Mouse (Mus musculus) urinary bladder, postnatal 36 days (tissue): Measurements from ENCODE around the gene Exoc1.

Experiments
- DNase-seq, 2 experiments: peaks; one replicate each; pipeline ENCODE4 v3.0.0; 2022; ENCODE audit warnings: low spot score in 2 of 2, mixed read lengths in 1 of 2

The Exoc1 gene

DNA sequence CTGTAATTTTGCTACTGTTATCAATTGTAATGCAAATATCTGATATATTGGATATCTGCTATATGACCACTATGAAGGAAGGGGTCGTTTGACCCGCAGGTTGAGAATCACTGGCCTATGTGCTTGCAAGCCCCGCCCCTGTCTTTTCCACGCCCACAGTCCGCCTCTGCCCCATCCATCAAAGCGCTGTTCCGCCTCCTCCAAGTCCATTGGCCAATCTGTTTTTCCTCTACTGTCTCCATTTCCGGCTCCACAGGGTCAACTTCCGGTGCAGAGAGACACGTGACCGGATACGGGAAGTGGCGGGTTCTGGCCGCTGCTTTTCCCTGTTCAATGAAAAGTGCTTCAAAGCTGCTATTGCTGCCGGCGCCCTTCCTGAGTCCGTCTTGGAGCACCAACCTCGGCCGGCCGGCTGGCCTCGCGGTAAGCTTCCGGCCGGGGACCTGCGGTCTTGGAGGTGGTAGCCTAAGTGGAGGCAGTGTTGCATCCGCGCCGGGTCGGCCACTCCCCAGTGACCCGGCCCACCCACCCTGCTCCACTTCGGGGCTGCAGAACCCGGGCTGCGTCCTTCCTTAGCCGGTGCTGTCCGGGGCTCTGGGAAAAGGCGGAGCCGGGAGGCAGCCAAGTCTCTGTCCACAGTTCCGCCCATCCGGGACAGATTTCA lies at the start of gene Exoc1:
Gene Exoc1 (plus strand): TSS at position 272 of the 664 bp plus-strand sequence.
- DNase-seq, result peak; percentile 89 to 94

DNA sequence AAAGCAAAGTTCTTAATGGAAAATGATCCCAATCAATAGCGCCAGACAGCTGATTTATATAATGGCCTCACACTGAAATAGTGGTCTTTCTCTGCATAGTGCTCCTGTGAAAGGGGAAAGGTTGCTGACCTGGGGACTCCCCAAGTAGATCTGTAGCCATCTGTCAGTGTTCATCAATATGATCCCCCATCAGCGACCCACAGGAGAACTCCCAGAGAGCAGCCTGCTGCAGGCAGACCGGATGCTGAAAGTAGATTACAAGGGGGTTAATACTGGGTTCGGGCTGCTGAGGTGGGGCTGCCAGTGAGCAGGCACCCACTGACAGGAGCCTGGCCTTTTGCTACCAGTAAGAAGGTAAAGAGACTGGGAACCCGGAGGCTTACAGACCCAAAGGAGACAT lies 45.3 kb upstream of the Exoc1 start, which contains the start of gene Gm7271:
Gene Gm7271 (plus strand): TSS at position 230 of the 400 bp plus-strand sequence.
- DNase-seq, result no peak

DNA sequence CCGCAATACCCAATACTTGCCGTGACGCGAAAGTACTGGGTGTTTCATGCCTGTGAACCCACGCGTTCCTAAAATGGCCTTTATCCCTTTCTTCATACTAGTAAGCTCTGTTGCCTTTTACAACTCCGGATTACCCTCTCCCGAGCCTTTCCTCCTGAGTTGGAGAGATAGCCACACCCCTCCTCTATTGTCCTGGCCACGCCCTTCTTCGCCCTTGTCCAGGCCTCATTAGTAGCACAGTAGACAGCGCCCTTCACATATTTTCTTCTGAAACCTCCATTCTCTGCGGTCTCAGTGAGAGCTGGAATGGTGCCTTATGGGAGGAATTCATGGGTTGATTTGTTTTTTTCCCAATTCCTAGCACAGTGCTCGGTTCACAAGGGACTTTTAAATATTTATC lies 34.0 kb upstream of the Exoc1 start:
- DNase-seq, result no peak

DNA sequence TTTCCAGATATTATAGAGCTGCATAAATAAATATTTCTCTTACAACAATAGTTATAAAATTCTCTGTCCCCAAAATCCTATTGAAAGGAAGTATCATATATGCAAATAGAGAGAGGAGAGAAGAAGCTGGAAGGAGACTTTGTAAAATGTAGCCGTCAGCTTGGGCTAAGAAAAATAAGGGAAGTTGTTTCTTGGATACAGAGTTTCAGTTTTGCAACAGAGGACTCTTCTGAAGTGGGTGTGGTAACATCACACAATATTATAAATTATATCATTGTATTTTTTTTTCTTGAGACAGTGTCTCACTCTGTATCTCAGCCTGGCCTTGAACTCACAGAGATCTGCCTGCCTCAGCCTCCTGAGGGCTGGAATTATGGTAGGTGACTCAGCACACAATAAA lies 6.7 kb upstream of the Exoc1 start:
- DNase-seq, result no peak

DNA sequence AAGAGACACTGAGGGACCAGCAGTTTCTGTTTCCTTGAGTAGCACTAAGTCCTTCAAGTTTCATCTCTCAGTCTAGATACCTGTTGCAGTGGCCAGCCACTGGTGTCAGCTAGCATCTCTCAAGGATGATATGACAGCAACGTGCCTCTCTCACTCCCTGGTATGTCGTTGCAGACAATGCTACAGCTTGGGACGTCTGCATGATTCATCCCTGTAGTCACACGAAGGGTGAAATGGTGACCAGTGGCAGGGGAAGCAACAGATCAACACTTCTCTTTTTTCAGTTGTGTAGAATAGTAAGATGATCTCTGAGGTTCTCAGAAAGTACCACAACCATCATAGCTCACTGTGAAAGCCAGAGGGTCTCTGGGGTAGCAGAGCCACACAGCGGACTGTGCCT lies 4.5 kb upstream of the Exoc1 start:
- no peak for DNase-seq

DNA sequence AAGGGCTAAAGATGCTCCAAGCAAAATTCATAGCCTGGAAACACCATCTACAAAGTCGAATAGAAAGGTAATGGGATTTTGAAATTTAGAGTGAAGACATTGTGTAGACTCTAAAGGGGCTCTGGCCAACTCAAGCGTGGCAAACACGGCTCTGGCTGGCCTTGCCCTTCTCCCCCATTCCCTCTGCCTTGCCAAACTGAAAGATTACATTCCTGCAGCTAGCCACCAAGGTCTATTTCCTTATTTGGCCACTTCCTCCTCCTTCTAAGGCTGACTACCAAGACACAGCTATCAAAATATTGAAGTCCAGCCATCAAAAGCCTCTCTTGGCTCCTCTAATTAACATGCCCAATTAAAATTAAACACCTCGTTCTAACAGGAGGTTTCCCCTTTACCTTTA lies 4.0 kb upstream of the Exoc1 start:
- no peak for DNase-seq

DNA sequence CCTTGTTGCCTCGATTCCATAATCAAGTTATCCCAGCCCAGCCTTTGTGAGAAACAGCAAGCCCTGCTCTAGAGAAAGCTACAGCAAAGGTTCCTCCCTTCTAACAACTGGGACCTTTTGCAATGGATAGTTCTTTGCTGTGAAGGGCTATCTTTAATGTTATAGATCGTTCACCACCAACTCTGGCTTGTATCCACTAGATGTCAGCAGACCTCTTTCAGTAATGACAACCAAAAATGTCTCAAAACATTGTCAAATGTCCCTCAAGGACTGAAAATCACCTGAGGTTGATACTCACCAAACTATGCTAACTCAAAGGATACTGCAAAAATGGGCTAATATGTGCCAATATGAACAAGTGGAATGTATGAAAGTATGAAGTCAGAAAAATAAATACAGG lies 3.3 kb upstream of the Exoc1 start:
- no peak for DNase-seq

DNA sequence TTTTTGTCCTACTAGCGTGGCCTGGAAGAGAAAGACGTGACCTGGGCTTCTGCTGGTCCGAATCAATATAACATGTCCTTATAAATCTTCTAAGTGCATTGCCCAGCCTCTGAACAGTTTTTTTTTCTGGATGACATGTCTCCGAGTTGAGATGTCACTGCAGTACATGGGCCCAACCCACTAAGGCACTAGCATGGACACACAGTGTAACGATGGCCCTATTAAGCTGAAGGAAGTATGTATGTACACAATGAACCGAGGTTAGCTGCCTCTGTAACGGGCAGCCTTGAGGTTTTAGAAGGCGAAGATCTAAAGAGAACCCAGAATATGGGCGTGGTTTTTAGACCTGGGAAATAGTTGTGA lies 574 bp downstream of the Exoc1 start:
- no peak for DNase-seq

DNA sequence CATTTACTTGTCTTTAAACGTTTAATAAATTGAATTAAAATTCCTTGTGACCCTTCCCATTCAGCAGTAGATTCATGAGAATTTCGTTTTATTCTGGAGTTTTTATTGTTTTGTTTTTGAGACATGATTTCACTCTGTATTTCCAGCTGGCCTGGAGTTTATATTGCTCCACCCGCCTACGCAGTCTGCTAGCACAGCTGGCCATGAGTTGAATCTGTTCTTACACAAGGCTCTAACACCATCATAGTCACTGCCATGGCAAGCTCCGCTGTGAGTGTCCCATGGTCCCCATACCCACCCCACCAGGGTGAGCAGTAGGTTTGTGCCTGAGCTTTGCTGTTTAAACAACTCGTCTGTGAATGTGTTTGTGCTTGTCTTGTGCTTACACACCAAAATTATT lies 4.1 kb downstream of the Exoc1 start:
- DNase-seq, result peak in 1 of 2 experiments; percentile 16

DNA sequence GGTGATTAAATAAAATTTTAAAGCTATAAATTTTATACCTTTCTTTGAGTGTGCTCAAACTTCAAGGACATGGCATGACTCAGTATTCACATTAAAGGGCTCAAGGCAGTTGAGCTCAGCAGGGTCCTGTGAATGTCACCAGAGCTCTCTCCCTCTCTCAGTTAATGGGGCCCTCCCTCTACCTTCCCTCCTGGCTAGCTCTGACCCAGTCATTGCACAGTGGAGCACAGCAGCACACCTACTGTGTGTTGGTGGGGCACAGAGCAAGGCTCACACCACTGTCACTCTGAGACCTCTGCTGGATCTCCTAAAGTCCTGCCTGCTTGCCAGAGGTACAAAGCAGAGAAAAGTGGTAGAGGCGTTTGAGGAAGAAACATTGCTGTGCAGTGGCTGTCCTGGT lies 7.1 kb downstream of the Exoc1 start:
- no peak for DNase-seq

DNA sequence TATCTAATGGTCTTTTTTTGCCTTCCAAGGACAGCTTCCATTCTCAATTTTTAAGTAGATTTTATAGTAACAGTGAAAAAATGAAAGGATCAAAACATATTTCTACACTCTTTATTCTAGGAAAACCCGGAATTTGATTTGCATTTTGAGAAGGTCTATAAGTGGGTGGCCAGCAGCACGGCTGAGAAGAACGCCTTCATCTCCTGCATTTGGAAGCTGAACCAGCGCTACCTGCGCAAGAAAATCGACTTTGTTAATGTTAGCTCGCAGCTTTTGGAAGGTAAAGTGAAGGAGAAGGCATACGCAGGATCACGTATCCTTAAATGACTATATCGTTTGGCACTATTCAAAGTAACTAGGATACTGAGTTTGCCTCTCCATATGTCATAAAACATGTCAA lies 8.5 kb downstream of the Exoc1 start:
- DNase-seq, result no peak

DNA sequence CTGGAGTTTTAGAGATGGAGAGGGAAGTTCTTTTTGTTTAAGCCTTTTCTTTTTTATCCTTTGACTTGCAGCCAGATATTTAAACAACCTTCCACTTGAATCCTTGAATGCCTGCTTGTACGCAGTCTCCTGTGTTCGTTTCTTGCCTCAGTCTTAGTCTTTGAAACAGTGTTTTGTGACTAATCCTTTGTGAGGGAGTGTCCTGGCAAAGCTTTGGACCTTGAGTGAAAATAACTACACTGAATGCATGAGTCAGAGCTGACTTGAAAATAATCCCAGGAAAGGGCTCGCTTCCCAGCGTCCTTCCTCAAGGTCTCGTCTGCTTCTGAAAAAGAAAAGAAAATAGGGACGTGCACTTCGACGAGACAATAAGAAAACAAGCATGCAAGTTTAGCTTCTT lies 11.1 kb downstream of the Exoc1 start:
- DNase-seq, result peak in 1 of 2 experiments; percentile 40

DNA sequence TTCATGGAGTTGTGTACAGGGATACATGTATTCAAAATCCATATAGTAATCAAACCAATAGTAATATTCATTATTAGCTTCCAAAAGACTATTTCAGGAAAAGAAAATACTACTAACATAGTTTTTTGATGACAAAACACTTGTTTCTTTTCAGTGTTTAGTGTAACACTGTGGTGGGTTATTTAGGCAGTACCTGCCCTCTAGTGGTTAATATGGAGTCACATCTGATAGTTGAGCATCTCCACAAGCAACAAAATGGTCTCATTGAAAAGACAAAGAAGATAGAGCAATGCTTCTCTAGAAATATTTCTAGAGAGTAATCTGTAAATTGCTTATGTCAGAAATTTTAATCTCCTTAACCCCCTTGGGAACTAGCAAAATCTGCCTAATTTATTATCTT lies 11.7 kb downstream of the Exoc1 start:
- DNase-seq, result no peak

DNA sequence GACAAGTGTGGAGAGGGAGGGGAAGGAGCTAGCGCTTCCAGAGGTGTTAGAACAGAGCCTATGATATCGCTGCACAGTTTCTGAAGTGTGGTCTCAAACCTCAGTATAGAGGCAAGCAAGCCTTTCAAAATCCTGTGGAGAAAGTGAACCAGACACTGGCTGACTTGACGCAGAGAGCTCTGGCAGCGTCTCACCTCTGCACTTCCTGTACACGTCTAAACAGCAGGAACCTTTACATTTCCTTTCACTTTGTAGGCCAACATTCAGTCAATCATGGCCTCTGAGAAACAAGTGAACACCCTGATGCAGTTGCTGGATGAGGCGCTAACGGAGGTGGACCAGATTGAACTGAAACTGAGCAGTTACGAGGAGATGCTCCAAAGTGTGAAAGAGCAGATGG lies 14.1 kb downstream of the Exoc1 start:
- DNase-seq, result no peak

DNA sequence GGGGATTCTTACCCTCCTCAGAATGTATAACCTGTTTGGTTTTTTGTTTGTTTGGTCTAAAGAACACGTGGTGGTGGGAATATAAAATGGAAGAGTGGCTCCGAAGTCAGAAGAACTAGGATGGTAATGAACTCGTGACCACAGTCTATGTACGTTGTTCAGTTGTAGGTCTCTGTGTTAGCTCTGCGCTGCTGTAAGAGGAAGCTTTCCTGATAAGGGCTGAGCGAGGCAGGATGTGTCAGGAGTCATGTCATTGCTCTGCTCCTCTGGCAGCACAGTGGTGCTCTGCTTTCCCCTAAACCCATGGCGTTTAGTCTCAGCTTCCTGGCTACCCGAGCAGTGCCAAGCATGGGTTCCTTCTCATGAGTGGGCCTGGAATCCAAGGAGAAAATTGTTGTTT lies 21.3 kb downstream of the Exoc1 start:
- DNase-seq, result no peak

DNA sequence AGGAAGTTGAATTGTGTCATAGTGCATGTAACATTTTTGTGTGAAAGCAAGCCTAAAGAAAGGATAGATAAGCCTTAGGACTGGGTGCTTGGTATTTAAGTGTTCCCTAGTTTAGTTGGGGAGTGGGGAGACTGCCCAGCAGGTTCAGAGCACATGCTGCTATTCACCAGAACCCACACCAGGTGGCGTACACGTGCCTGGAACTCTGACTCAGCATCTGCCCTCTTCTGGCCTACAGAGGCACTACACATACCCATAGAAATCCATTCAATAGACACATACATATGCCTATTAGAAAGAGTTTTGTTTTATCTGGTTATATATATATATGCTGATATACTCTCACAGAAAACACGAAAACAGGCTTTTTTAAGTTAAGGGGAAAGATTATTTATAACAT lies 36.2 kb downstream of the Exoc1 start:
- DNase-seq, result peak; percentile 29 to 56

DNA sequence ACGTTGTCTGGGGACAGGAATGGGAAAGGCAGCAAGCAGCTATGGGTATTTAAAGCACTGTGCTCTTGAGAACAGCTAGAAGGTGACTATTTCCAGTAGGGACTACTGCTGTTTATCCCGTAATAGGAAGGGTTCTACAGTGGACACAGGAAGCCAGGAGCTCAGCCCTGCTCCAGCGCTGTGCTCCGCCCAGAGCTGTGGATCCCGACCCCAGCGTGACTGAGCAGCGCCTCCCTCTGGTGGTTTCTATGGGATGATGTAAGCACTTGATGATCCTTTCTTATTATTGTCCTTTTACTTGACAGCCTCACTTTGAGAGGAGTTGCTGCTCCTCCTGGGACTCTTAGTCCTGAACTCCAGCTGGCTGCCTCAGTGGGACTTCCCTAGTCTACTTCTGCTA lies 45.1 kb downstream of the Exoc1 start:
- DNase-seq, result no peak

DNA sequence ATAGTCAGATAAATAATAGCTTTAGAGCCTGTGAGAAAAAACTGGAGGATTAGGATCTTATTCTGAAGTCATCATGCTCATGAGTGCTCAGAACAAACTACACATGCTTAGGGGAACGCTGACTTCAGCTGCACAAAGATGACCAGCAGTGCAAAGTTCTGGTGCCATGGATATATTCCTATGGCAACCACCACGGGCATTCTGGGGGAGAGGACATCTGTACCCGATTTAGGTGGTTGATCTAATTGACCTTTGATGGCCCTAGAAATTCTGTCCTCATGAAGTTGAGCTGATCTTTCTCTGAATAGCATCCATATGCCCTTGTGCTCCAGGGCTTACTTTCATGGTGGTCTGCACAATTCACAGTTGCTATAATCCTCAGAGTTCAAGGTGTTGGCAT lies 47.9 kb downstream of the Exoc1 start:
- no peak for DNase-seq

DNA sequence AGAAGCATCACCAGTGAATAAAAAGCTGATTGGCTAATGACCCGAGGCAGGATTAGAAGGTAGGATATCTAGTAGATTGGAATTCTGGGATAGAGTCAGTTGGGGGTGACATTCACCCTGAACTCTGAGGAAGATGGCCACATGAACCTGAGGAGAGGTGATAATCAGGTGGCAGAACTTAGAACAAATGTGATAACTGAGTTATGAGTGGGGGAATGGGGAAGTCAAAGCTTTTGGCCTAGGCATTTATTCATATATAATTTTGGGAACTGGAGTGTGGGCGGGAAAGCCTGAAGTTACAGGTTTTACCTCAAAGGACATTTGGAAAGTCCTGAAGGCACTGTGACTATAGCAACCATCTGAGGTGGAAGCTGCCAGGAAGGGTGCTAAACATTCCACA lies 56.3 kb downstream of the Exoc1 start:
- no peak for DNase-seq

DNA sequence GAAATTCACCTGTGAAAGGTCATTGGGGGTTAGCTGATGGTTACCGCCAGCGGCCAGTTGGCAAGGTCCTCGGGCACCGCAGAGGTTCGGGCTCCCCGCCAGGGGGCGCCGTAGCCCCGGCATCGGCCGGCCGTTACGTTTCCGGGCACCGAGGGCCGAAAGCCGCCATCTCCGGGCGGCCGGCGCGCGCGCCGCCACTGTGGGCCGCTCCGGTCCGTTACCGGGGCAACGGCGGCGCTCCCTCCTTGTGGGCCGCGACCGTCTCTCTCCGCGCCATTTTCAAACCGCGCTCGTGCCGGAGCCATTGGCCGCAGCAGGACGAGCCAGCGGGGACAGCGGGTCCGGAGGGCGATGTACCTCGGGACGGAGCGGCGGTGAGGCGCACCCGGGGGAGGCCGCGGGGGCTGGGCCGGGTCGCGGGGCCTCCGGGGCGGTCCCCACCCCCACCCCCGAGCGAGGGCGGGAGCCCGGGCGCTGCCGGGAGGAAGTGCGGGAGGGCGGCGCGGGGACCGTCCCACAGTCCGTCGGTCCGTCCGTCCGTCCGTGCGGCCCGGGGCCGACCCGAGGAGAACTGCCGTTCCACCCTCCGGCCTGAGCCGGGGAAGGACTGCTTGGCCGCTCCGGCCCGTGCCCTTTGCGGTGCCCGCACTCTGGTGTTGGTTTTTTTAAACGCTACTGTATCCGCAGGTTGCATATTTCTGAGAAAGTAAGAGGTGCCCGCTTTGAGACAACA lies 59.6 kb downstream of the Exoc1 start, which contains the start of gene Cep135:
Gene Cep135 (plus strand): TSS at position 148 of the 733 bp plus-strand sequence.
- peak; percentile 81 to 87 for DNase-seq

DNA sequence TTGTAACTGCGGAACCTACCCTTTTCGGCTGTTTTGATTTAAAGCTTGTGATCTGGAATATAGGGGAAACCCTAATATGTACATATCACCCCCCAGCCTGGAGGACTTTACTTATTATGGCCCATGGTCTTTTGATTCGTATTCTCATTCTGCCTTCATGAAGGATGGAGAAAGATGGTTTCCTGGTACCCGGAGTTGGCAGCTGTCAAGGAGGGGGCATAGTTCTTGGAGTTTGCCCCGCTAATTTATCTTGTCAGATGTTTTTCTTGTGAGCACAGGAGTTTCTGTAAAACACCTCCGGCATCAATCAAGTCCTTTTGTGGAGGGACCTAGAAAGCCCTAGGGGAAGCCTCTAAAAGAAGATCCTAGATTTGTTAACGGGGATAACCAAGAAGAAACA lies 60.2 kb downstream of the Exoc1 start:
- no peak for DNase-seq

DNA sequence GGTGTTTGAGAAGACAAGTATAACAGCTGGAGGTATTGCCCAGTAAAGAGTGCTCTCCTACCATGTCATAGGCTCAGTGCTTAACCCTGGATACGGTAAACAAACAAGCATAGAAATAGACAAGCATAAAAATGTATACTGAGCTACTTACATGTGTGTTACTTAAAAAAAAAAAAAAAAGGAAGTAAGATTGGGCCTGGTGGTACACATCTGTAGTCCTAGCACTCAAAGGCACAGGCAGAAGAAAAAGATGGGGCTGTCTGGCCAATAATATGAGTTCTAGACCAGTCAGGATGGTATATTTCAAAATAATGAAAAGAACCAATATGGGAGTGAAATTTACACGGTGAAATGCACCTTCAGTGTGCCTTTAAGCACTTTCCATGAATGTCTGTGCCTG lies 60.9 kb downstream of the Exoc1 start:
- DNase-seq, result no peak

DNA sequence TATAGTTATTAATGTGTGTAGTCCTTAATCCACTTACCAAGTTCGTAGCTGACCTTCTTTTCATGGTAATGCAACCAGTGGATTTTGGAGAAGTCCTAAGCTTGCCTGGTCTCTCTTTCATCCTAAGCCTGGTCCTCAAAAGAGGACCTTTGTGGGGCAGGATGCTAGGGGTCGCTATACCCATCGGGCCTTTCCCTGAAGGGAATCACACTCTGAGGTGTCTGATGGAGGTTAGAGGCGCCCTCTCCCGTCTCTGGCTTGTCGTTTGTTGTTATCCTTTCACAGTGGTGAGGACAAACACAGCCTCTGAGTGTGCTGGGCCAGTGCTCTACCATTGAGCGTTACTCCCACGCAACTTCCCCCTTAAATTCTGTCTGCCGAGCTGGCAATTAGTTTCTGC lies 62.8 kb downstream of the Exoc1 start:
- DNase-seq, result no peak
